Mouse (Mus musculus) kidney, adult 10 weeks (tissue): ENCODE data around the gene Per3. TPM values are rescaled to one million over a fixed set of nuclear protein-coding genes. Genes with fewer than 3 reads are reported as not detected.

Experiments used
- polyA plus RNA-seq: library from polyadenylated mRNA; stranded (reverse); fragments of 350-450 nt; fragmentation: Illumina TruSeq; extraction: RNeasy Lipid Tissue Mini Kit (QIAGEN cat#74804); gene quantifications from one replicate; pipeline ENCODE4 v1.2.3, GENCODE M21; 2014; ENCODE audit warnings: low read depth, low replicate concordance

Per3 gene
- polyA plus RNA-seq = 1.4 TPM

DNA sequence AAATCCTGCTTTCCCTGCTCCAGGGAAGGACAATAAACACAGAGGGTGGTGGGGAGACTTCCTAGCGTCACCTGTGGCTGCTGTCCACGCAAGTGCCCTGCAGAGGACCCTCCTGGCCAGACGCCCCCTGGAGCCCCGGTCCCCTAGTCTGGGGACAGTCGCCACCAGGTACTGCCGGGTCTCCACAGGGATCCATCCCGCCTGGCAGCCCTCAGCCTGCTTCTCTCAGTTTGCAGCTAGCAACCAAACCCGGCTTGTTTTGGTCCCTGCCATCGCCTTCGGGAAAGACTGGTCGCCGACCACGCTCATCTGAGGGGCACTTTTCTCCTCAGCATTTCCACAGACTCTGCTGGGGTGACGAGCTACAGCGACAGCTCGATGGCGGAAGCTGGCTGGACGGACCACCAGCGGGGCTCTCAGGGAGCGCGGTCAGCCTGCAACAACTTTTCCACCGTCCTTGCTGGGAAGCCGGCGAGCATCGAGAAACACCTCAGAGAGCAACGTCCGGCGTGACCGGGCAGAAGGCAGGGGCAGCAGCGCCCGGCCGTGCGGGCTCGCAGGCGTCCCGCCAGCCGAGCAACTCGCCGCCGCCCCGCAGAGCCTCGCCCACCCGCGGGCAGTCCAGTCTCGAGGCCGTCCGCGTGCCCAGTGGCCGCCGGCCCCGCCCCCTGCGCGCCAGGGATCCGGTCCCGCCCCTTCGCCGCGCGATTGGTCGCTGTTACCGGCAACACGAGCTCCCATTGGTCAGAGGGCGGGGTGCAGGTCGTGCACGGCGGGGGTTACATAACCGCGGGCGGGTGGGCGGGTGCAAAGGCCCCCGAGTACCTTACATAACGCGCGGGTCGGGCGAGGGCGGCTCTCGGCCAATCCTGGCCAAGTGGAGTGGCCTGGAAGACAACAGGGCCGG, at the start of gene Per3:
Per3 (minus strand) TSS at position 629 of the 907 bp plus-strand sequence.

DNA sequence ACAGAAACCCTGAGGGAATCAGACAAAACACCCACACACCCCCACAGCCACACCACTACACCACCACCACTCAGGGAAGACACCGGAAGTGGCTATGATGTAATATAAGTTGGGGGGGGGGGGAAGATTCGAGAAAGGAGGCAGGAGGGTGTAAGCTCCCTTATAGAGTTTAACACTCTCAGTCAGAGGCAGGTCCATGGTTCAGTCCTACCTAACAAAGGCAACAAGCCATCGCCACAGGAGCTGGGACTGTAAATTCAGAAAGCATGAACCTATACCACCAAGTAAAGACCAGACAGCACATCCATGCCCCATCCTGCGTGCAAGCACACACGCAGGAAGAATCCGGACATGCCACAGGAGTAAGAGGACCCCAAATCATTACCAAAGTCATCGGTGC, 44.8 kb upstream of the Per3 start, which contains the start of gene Gm13090:
Gm13090 (plus strand) TSS at position 301 of the 400 bp plus-strand sequence.

DNA sequence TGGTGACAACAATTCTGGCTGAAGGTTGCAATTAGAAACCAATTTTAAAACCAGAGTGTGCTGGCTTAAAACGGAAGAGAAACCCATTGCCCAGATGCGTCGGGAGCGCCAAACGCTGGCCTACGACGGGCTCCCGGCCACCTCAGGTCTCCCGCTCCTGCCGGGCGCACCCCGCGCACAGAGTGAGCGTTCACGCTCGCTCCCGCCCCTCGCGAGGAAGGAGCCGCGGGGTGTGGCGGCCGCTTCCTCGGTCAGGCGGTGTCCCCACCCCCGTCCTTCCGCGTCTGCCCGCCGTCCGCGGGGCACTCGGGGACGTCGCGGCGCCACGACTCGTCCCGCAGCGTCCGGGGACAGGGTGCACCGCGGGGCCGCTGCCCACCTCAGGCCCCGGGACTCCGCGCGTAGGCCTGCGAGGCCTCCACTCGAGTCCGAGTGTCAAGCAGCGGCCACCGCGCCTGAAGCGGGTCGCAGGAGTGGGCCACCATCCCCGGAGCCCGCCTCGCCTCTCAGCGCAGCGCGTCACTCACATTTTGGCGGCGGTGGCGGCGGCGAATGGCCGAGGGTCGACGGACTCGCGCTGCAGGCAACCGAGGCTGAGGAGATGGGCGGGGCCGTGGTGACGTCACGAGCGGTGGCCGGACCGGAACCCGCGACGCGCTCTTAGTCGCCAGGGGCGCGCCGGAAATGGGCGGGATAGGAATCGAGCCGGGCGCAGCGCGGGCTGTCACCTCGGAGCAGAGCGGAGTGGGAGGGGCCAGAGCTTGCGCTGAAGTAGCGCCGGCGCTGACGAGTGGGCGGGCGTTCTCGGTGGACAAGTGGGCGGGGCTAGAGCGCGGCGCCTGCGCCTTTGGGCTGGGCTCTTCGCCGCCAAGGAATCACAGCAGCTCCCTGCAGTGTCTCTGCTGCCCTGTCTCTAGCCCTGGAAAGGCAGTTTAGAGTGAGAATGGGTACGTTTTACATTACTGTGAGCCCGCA, 13.2 kb upstream of the Per3 start, which contains the start of gene Vamp3:
Vamp3 (minus strand) TSS at position 617 of the 975 bp plus-strand sequence.

DNA sequence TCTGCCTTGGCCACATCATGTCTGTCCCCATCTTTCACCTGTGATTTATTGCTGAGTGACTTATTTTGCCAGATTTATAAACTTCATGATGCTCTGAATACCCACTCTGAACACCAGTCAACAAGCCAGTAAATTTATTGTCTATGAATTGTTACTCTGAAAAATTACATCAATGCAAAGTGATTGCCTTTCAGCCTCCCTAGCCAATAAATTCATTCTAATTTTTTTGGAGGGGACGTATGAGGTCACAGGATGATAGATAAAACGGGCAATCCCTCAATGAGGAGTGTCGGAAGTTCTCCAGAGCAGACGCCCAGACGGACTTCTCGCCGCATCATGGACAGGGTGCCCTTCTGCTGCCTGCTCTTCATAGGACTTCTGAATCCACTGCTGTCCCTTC, 47.7 kb downstream of the Per3 start, which contains the start of gene Uts2:
Uts2 (plus strand) TSS at position 301 of the 400 bp plus-strand sequence.

Other genes with a start within 250 kb of the Per3 start
- gene Errfi1, start 190.7 kb downstream of the Per3 start, polyA plus RNA-seq = 487 TPM
- gene Park7, start 130.2 kb downstream of the Per3 start, polyA plus RNA-seq = 59.6 TPM
- gene Tnfrsf9, start 130.1 kb downstream of the Per3 start, polyA plus RNA-seq = not detected
- gene Uts2, start 47.6 kb downstream of the Per3 start, polyA plus RNA-seq = not detected
- gene Vamp3, start 13.3 kb upstream of the Per3 start, polyA plus RNA-seq = 87.6 TPM
- not detected for gene Gm13090, start 44.9 kb upstream of the Per3 start, polyA plus RNA-seq